Mouse (Mus musculus): ENCODE data around the gene Gm11487. TPM values are rescaled to one million over a fixed set of nuclear protein-coding genes. Genes with fewer than 3 reads are reported as not detected.
"Not testable (repeated sequence)": the region's sequence is repeated elsewhere in the genome, so short reads cannot be mapped to it uniquely, and the experiment has no call there.

Gene Gm11487
- not detected in 2 replicates for polyA plus RNA-seq (2012; rRNA removed)

GRCm38 (mm10) chr4:73404972-73405371 lies at the start of gene Gm11487:
Gm11487 (minus strand) TSS chr4:73405072.
- not testable (repeated sequence) for DNase-seq; H3K4me3 ChIP-seq (replicated peaks; ENCODE audit: extremely low read depth, low read depth, low read length); H3K4me1 ChIP-seq (ENCODE audit: control insufficient read depth, insufficient read depth, low read length)
- WGBS, result 89% methylated on average over 4 of the region's 4 CpGs

- TF ChIP-seq CTCF (IDR thresholded peaks at IDR 0.05; ENCODE audit: insufficient read depth, low read length) (no peak), POLR2A (IDR thresholded peaks at IDR 0.05; ENCODE audit: borderline replicate concordance, extremely low read depth, low read depth, low read length) (no peak)
- 45% methylated on average over 7 of the region's 7 CpGs for WGBS
- no peak for DNase-seq
- no peak overlapping the region for H3K4me3 ChIP-seq (replicated peaks; ENCODE audit: extremely low read depth, low read depth, low read length)
- no peaks in the 10 kb centered on the region for H3K4me1 ChIP-seq (ENCODE audit: control insufficient read depth, insufficient read depth, low read length)
These were observed 39.8 kb upstream of the Gm11487 start for GRCm38 (mm10) chr4:73444715-73445114.

- no peak for DNase-seq
- TF ChIP-seq CTCF (IDR thresholded peaks at IDR 0.05; ENCODE audit: insufficient read depth, low read length) (no peak), POLR2A (IDR thresholded peaks at IDR 0.05; ENCODE audit: borderline replicate concordance, extremely low read depth, low read depth, low read length) (no peak)
- no peaks in the 10 kb centered on the region for H3K4me1 ChIP-seq (ENCODE audit: control insufficient read depth, insufficient read depth, low read length)
- H3K4me3 ChIP-seq (replicated peaks; ENCODE audit: extremely low read depth, low read depth, low read length), result no peak overlapping the region
- 71% methylated on average over 1 of the region's 1 CpGs for WGBS
These were observed 37.7 kb upstream of the Gm11487 start for GRCm38 (mm10) chr4:73442568-73442967.

- WGBS, result 79% methylated on average over 3 of the region's 3 CpGs
- no peak for TF ChIP-seq CTCF (IDR thresholded peaks at IDR 0.05; ENCODE audit: insufficient read depth, low read length)
- no peak for TF ChIP-seq POLR2A (IDR thresholded peaks at IDR 0.05; ENCODE audit: borderline replicate concordance, extremely low read depth, low read depth, low read length)
- no peaks in the 10 kb centered on the region for H3K4me1 ChIP-seq (ENCODE audit: control insufficient read depth, insufficient read depth, low read length)
- no peak overlapping the region for H3K4me3 ChIP-seq (replicated peaks; ENCODE audit: extremely low read depth, low read depth, low read length)
- DNase-seq, result no peak
These were observed 21.0 kb upstream of the Gm11487 start for GRCm38 (mm10) chr4:73425903-73426302.

- H3K4me3 ChIP-seq (replicated peaks; ENCODE audit: extremely low read depth, low read depth, low read length), result no peak overlapping the region
- no peak for TF ChIP-seq POLR2A (IDR thresholded peaks at IDR 0.05; ENCODE audit: borderline replicate concordance, extremely low read depth, low read depth, low read length)
- TF ChIP-seq CTCF (IDR thresholded peaks at IDR 0.05; ENCODE audit: insufficient read depth, low read length), result no peak
- WGBS, result 91% methylated on average over 12 of the region's 12 CpGs
- DNase-seq, result no peak
- no peaks in the 10 kb centered on the region for H3K4me1 ChIP-seq (ENCODE audit: control insufficient read depth, insufficient read depth, low read length)
These were observed 18.2 kb upstream of the Gm11487 start for GRCm38 (mm10) chr4:73423049-73423448.

GRCm38 (mm10) chr4:73366534-73366933 lies 38.3 kb downstream of the Gm11487 start:
- DNase-seq, result no peak
- 58% methylated on average over 3 of the region's 3 CpGs for WGBS
- Histone ChIP-seq H3K4me3 (replicated peaks; ENCODE audit: extremely low read depth, low read depth, low read length) (no peak overlapping the region), H3K4me1 (ENCODE audit: control insufficient read depth, insufficient read depth, low read length) (no peaks in the 10 kb centered on the region)
- TF ChIP-seq CTCF (IDR thresholded peaks at IDR 0.05; ENCODE audit: insufficient read depth, low read length) (no peak), POLR2A (IDR thresholded peaks at IDR 0.05; ENCODE audit: borderline replicate concordance, extremely low read depth, low read depth, low read length) (no peak)

Other genes starting within 250 kb of the Gm11487 start
- gene Gm11238, start 202.8 kb upstream of the Gm11487 start, polyA plus RNA-seq (2012; rRNA removed), result not detected in 2 replicates
- not detected in 2 replicates for gene Gm11237, start 217.9 kb upstream of the Gm11487 start, polyA plus RNA-seq (2012; rRNA removed)
- not detected in 2 replicates for gene Gm11236, start 233.0 kb upstream of the Gm11487 start, polyA plus RNA-seq (2012; rRNA removed)

All from lung, adult 2 months (tissue).